Mouse (Mus musculus) lung, adult 2 months (tissue): ENCODE results near the gene Sccpdh.

Experiments used
- CTCF ChIP-seq: fragments of 200-500 bp; IDR thresholded peaks from 2 replicates; pipeline ENCODE4 v1.5.1; 2011; ENCODE audit warnings: mild to moderate bottlenecking, low read length, control low read depth; ENCODE audit not compliant: insufficient read depth
- POLR2A ChIP-seq: fragments of 200-500 bp; IDR thresholded peaks from 2 replicates; pipeline ENCODE4 v1.6.1; 2011; ENCODE audit warnings: low read depth, mild to moderate bottlenecking, control low read depth, low read length, borderline replicate concordance; ENCODE audit errors: extremely low read depth

- no peak for TF ChIP-seq CTCF
- no peak for TF ChIP-seq POLR2A
Measured at GRCm38 (mm10) chr1:179622665-179623064, 45.3 kb upstream of the Sccpdh start.
